Mouse (Mus musculus) gastrocnemius, adult 2 months (tissue): ENCODE results near the gene Slc8a3. TPM values are rescaled to one million over a fixed set of nuclear protein-coding genes. Genes with fewer than 3 reads are reported as not detected.
A peak's percentile ranks its signal among the peaks of the same experiment; 100 is the strongest.

Experiments used
- DNase-seq: peaks from one replicate; pipeline ENCODE4 v3.0.0; 2022
- H3K27ac ChIP-seq: fragments of 200-600 bp; 2 replicates; pipeline ENCODE4 v1.8.1; 2022; ENCODE audit warnings: mild to moderate bottlenecking
- H3K4me3 ChIP-seq: fragments of 200-600 bp; 2 replicates; pipeline ENCODE4 v1.8.1; 2022; ENCODE audit warnings: mild to moderate bottlenecking, moderate library complexity
- CTCF ChIP-seq: fragments of 200-600 bp; IDR thresholded peaks from 2 replicates; pipeline ENCODE4 v1.8.1; 2022; ENCODE audit warnings: antibody characterized with exemption, mild to moderate bottlenecking, moderate library complexity
- intact Hi-C: fragments of 180-260 bp; cut with DNase I; formaldehyde crosslinking; loops from one replicate; pipeline ENCODE4 v1.15.1; 2025
- total RNA-seq, 2 experiments: library from RNA; stranded (reverse); gene quantifications; 2 replicates each; pipeline ENCODE4 v1.2.3; 2021

The Slc8a3 gene
- total RNA-seq, 2 experiments from 2014 or later: 23.6 to 26.1 TPM

- Histone ChIP-seq H3K4me3 (no peak overlapping the region), H3K27ac (no peak overlapping the region)
- DNase-seq: no peak
- no peak for TF ChIP-seq CTCF
- intact Hi-C loops: no loop called here
Observed at GRCm38 (mm10) chr12:81227767-81228460, 105.1 kb downstream of the Slc8a3 start.

DNA sequence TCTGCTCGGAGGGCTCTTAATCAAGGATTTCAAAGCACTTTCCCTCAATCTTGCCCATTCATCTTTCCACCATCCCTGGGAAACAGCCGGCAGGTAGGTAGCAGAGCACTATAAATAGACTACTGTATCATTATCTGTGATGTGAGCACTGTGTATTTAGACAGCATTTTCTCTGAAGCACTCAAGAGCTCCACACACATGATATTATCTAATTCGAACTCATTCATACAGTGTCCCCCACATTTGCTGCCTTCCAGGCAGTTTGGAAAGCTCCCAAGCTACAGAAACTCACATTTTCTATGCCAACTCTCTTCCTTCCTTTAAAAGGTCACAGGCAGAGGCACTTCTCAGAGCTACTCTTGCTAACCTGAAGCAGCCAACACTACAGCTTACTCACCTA, 106.4 kb downstream of the Slc8a3 start:
- H3K4me3 ChIP-seq: no peak overlapping the region
- TF ChIP-seq CTCF: no peak
- H3K27ac ChIP-seq: no peak overlapping the region
- intact Hi-C loops: no loop called here
- no peak for DNase-seq

DNA sequence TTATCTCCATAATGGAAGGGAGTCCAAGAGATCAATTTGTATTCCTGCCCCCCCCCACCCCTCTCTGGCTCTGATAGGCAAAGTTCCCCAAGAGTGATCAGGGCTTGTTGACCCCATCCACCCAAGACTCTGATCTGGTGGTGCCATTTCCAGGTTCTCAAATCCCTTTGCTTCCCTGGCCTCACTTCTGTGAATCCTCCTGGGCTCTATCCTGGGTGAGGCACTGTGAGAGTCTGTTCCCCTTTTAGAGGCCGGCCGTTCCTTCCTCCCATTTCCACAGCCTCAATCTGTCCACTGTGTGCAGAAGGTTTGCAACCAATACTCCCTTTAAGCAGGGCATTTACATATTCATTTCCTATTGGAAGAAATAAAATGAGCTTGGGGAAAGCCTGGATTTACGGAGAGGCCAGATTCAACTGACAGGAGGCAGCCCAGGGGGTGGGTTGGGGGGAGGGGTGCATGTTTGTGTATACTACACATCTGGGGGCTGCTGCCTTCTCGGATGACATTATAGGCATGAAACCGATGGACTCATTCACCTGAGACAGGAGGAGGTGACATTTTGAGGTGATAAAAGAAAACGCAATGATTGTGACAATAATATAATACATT, 106.9 kb downstream of the Slc8a3 start:
- no peak overlapping the region for H3K27ac ChIP-seq
- H3K4me3 ChIP-seq: no peak overlapping the region
- no peak for DNase-seq
- intact Hi-C loops: no loop called here
- TF ChIP-seq CTCF: no peak

- intact Hi-C loops: no loop called here
Observed at GRCm38 (mm10) chr12:81224843-81225242, 108.1 kb downstream of the Slc8a3 start.

GRCm38 (mm10) chr12:81223276-81223675, 109.7 kb downstream of the Slc8a3 start:
- intact Hi-C loops: no loop called here
- no peak for DNase-seq
- no peak for TF ChIP-seq CTCF
- no peak overlapping the region for H3K4me3 ChIP-seq
- no peak overlapping the region for H3K27ac ChIP-seq

More at GRCm38 (mm10) chr12:81224843-81225242, 108.1 kb downstream of the Slc8a3 start:
- Histone ChIP-seq H3K4me3 (no peak overlapping the region), H3K27ac (no peak overlapping the region)
- DNase-seq: no peak
- no peak for TF ChIP-seq CTCF

GRCm38 (mm10) chr12:81219339-81219738, 113.6 kb downstream of the Slc8a3 start:
- no peak for TF ChIP-seq CTCF

DNA sequence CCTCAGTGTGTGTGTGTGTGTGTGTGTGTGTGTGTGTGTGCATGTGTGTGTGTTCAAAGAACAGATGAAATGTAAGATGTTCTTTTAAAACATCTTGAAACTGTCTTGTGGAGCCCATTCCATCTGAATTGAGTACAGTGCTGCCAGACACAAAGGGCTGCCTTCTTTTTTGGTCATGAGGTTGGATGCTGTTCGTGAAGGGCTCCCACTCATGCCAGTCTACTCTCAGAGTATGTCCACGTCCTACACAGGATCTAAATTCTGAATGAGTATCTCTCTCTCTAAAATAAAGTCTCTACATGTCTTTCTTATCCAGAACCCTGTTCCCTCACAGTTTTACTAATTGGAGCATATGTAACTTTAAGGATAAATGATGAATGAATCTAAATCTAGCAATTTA, 124.4 kb downstream of the Slc8a3 start:
- no peak for TF ChIP-seq CTCF
- Histone ChIP-seq H3K4me3 (no peak overlapping the region), H3K27ac (no peak overlapping the region)
- intact Hi-C loops: no loop called here
- DNase-seq: no peak

More at GRCm38 (mm10) chr12:81219339-81219738, 113.6 kb downstream of the Slc8a3 start:
- no peak for DNase-seq
- Histone ChIP-seq H3K4me3 (no peak overlapping the region), H3K27ac (no peak overlapping the region)
- intact Hi-C loops: no loop called here

GRCm38 (mm10) chr12:81205619-81206560, 127.1 kb downstream of the Slc8a3 start:
- no peak overlapping the region for H3K27ac ChIP-seq
- intact Hi-C loops: no loop called here
- DNase-seq: no peak
- TF ChIP-seq CTCF: no peak
- H3K4me3 ChIP-seq: no peak overlapping the region

GRCm38 (mm10) chr12:81203226-81203625, 129.8 kb downstream of the Slc8a3 start:
- H3K4me3 ChIP-seq: no peak overlapping the region
- intact Hi-C loops: loop anchor here (5.0 kb wide), 1 partner anchor 129 kb away; the partner anchor contains the start of gene Slc8a3
- DNase-seq: no peak
- no peak for TF ChIP-seq CTCF
- no peak overlapping the region for H3K27ac ChIP-seq

DNA sequence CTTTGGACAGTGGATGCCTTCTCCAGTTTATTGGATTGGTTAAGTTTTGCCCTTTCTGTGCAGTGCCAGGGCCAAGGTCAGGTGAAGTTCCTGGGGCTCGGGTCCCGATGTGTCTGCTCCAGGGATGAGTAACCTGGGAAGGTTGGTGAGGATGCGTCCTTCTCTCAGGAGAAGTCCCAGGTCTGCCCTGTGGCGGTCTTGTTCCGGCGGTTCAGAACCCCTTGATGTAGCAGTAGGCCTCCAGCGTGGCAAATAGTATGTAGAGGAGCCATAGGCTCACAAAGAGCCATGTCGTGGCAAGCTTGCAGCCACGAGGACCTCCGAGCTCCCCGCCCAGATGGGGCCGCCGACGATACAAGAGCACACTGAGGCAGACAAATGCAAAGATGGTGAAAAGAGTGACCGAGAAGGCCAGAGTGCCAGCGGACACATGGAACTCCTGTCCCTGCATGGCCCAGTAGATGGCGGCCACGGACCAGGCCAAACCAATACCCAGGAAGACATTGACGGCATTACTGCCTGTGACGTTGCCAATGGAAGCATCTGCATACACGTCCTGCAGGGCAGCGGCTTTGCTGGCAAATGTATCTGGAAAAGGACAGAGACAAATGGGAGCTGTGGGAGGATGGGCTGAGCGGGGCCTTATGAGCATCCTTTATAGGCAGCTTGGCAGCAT, 133.6 kb downstream of the Slc8a3 start:
- Histone ChIP-seq H3K4me3 (no peak overlapping the region), H3K27ac (no peak overlapping the region)
- intact Hi-C loops: loop anchor here (1.0 kb wide), 1 partner anchor 203 kb away; no protein-coding TSS in a partner anchor
- TF ChIP-seq CTCF: peak; percentile 86
- peak; percentile 81 for DNase-seq

DNA sequence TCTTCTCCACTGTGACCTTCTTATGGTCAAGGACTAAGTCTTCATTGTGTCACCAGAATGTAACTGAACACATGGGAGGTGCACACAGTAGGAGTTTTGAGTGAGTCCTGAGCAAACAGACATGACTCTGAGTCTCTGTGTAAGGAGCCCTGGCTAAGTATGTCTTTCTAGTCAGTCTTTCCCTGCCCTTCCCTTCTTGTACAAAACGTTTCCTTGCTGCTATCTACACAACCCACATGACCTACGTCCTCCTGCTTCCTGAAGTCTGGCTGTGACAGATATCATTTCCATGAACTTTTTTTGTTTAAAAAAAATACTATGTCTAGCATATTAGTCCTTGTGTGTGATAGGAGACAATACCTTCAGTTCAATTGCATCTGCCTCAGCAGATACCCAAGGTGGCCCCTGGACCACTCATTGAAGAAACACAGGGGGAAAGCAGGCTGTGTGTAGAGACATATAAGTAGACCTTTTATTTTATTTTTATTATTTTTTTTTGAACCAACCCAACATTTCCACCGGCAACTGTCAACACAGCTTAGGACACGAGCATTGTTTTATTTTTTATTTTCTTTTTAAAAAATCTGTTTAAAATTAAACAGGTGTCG, 135.4 kb downstream of the Slc8a3 start:
- intact Hi-C loops: no loop called here
- Histone ChIP-seq H3K27ac (no peak overlapping the region), H3K4me3 (no peak overlapping the region)
- TF ChIP-seq CTCF: no peak
- DNase-seq: no peak

- H3K4me3 ChIP-seq: no peak overlapping the region
- intact Hi-C loops: no loop called here
- H3K27ac ChIP-seq: no peak overlapping the region
- no peak for TF ChIP-seq CTCF
- no peak for DNase-seq
Observed at GRCm38 (mm10) chr12:81193968-81194367, 139.0 kb downstream of the Slc8a3 start.
